Mouse (Mus musculus): ENCODE measurements around the gene Entr1.
"Not testable (repeated sequence)": the region's sequence is repeated elsewhere in the genome, so short reads cannot be mapped to it uniquely, and the experiment has no call there.

The Entr1 gene

GRCm38 (mm10) chr2:26380871-26381270 is 8.2 kb downstream of the Entr1 start:
- DNase-seq, result not testable (repeated sequence)

- DNase-seq, result peak; percentile 80
Measured at GRCm38 (mm10) chr2:26380131-26380771, 8.9 kb downstream of the Entr1 start, which contains the start of gene Snapc4. TSS of gene Snapc4 (minus strand) at chr2:26380653.

- DNase-seq, result no peak
Measured at GRCm38 (mm10) chr2:26372396-26372795, 16.7 kb downstream of the Entr1 start.

- no peak for DNase-seq
Measured at GRCm38 (mm10) chr2:26368572-26368971, 20.5 kb downstream of the Entr1 start.

GRCm38 (mm10) chr2:26367911-26368310 is 21.2 kb downstream of the Entr1 start:
- no peak for DNase-seq

- peak; percentile 76 for DNase-seq
Measured at GRCm38 (mm10) chr2:26364738-26365465, 24.2 kb downstream of the Entr1 start.

- no peak for DNase-seq
Measured at GRCm38 (mm10) chr2:26363481-26363880, 25.6 kb downstream of the Entr1 start.

- no peak for DNase-seq
Measured at GRCm38 (mm10) chr2:26362991-26363390, 26.1 kb downstream of the Entr1 start.

GRCm38 (mm10) chr2:26360772-26361171 is 28.3 kb downstream of the Entr1 start, which contains the start of gene Card9:
TSS of gene Card9 (minus strand) at chr2:26360918.
- no peak for DNase-seq

GRCm38 (mm10) chr2:26359983-26360382 is 29.1 kb downstream of the Entr1 start:
- DNase-seq, result no peak

- no peak for DNase-seq
Measured at GRCm38 (mm10) chr2:26358667-26359320, 30.3 kb downstream of the Entr1 start.

GRCm38 (mm10) chr2:26357484-26357883 is 31.6 kb downstream of the Entr1 start:
- DNase-seq, result peak; percentile 49

GRCm38 (mm10) chr2:26356678-26357077 is 32.4 kb downstream of the Entr1 start:
- peak; percentile 30 for DNase-seq

- no peak for DNase-seq
Measured at GRCm38 (mm10) chr2:26356231-26356630, 32.9 kb downstream of the Entr1 start.

- DNase-seq, result no peak
Measured at GRCm38 (mm10) chr2:26354401-26354800, 34.7 kb downstream of the Entr1 start.

GRCm38 (mm10) chr2:26353066-26353980 is 35.8 kb downstream of the Entr1 start:
- peak; percentile 68 for DNase-seq

GRCm38 (mm10) chr2:26352291-26352910 is 36.7 kb downstream of the Entr1 start:
- DNase-seq, result peak; percentile 71

- peak; percentile 92 for DNase-seq
Measured at GRCm38 (mm10) chr2:26351358-26352290, 37.5 kb downstream of the Entr1 start, which contains the start of gene Dnlz. TSS of gene Dnlz (minus strand) at chr2:26352110.

- no peak for DNase-seq
Measured at GRCm38 (mm10) chr2:26348241-26348640, 40.9 kb downstream of the Entr1 start.

GRCm38 (mm10) chr2:26342609-26343490 is 46.3 kb downstream of the Entr1 start:
- DNase-seq, result no peak
